Mouse (Mus musculus) embryonic facial prominence, embryonic 11.5 days (tissue): ENCODE results near the gene Mthfsd. TPM values are rescaled to one million over a fixed set of nuclear protein-coding genes. Genes with fewer than 3 reads are reported as not detected.
A peak's percentile ranks its signal among the peaks of the same experiment; 100 is the strongest.

Experiments used
- ATAC-seq: fragments of 200-750 bp; cut with Nextera tagmentation; replicated peaks from 2 replicates; pipeline ENCODE4 v1.8.0; 2017; ENCODE audit warnings: low read depth; ENCODE audit not compliant: insufficient number of reproducible peaks, low FRiP score, low TSS enrichment
- DNase-seq: peaks from one replicate; pipeline ENCODE4 v3.0.0-alpha.2; 2015; ENCODE audit warnings: low spot score
- H3K27ac ChIP-seq: fragments of 300-500 bp; sonication (generic); replicated peaks from 2 replicates; pipeline ENCODE4 v1.5.1; 2014; ENCODE audit warnings: mild to moderate bottlenecking, low read depth, low read length, control low read depth
- H3K27me3 ChIP-seq: fragments of 300-500 bp; sonication (generic); 2 replicates; pipeline ENCODE4 v1.6.1; 2014; ENCODE audit warnings: mild to moderate bottlenecking, low read length, moderate library complexity, mixed read lengths; ENCODE audit not compliant: control insufficient read depth, insufficient read depth
- H3K36me3 ChIP-seq: fragments of 300-500 bp; sonication (generic); replicated peaks from 2 replicates; pipeline ENCODE4 v1.6.1; 2014; ENCODE audit warnings: low read depth, mild to moderate bottlenecking, low read length, moderate library complexity, mixed read lengths; ENCODE audit not compliant: control insufficient read depth, insufficient read depth
- H3K4me1 ChIP-seq: fragments of 300-500 bp; sonication (generic); 2 replicates; pipeline ENCODE4 v1.6.1; 2014; ENCODE audit warnings: low read length, mixed read lengths; ENCODE audit not compliant: control insufficient read depth, insufficient read depth
- H3K4me2 ChIP-seq: fragments of 300-500 bp; sonication (generic); 2 replicates; pipeline ENCODE4 v1.6.1; 2014; ENCODE audit warnings: low read depth, mild to moderate bottlenecking, control low read depth, low read length, moderate library complexity
- H3K4me3 ChIP-seq: fragments of 300-500 bp; sonication (generic); 2 replicates; pipeline ENCODE4 v1.5.1; 2014; ENCODE audit warnings: low read depth, low read length, control low read depth
- H3K9ac ChIP-seq: fragments of 300-500 bp; sonication (generic); replicated peaks from 2 replicates; pipeline ENCODE4 v1.6.1; 2014; ENCODE audit warnings: mild to moderate bottlenecking, control low read depth, low read length
- H3K9me3 ChIP-seq: fragments of 300-500 bp; sonication (generic); replicated peaks from 2 replicates; pipeline ENCODE4 v1.6.1; 2016; ENCODE audit warnings: mild to moderate bottlenecking, low read length, inconsistent platforms, mixed read lengths; ENCODE audit not compliant: control insufficient read depth
- WGBS: fragments of 180-500 bp; shearing (Covaris S2); extraction: QIAGEN DNeasy Blood & Tissue Kit; methylation state at CpG from one replicate; pipeline ENCODE4 v1.1.7; 2014; 5-methylcytosine and 5-hydroxymethylcytosine counted together
- polyA plus RNA-seq: library from polyadenylated mRNA; unstranded; fragments of >200 nt; fragmentation: Nextera tagmentation; extraction: Ambion mirVana; gene quantifications from 2 replicates; pipeline ENCODE4 v1.2.1, GENCODE M21; 2014

The Mthfsd gene
- polyA plus RNA-seq, 1 experiment from 2014 or later = 50.0 TPM

- Histone ChIP-seq H3K9ac (peak within 1 kb of the TSS; percentile 65), H3K9me3 (no peaks in the 10 kb centered on the region), H3K27me3 (peaks cover 85% of the 10 kb centered on the region), H3K4me1 (peaks cover 13% of the 10 kb centered on the region), H3K27ac (peak within 1 kb of the TSS; percentile 66), H3K4me3 (peak within 1 kb of the TSS; percentile 58), H3K4me2 (peak within 1 kb of the TSS; percentile 97), H3K36me3 (no peaks in the 10 kb centered on the region)
- peak; percentile 71 for DNase-seq
- 0% methylated on average over 57 of the region's 83 CpGs for WGBS
- ATAC-seq = 0 out of 2 replicates have a peak, but pooled peaks have one; percentile 32
Observed at GRCm38 (mm10) chr8:121084210-121084951, 23.8 kb downstream of the Mthfsd start, which contains the start of gene Foxf1. Foxf1 (plus strand) TSS chr8:121084386.

GRCm38 (mm10) chr8:121083936-121084209, 24.3 kb downstream of the Mthfsd start:
- Histone ChIP-seq H3K27me3 (peaks cover 85% of the 10 kb centered on the region), H3K4me1 (peaks cover 9% of the 10 kb centered on the region), H3K9ac (peak overlapping the region; percentile 65), H3K4me3 (peak overlapping the region; percentile 58), H3K9me3 (no peaks in the 10 kb centered on the region), H3K4me2 (peak overlapping the region; percentile 97), H3K27ac (peak overlapping the region; percentile 66), H3K36me3 (no peaks in the 10 kb centered on the region)
- no peak for DNase-seq
- WGBS = 1% methylated on average over 14 of the region's 27 CpGs
- no peak for ATAC-seq

- DNase-seq (peak; percentile 81), ATAC-seq (peak; percentile 45; the same call in 1 of the 2 replicates)
- H3K4me3 ChIP-seq = peak overlapping the region; percentile 58
- H3K27ac ChIP-seq = peak overlapping the region; percentile 66
- H3K9ac ChIP-seq = peak overlapping the region; percentile 65
- H3K9me3 ChIP-seq = no peaks in the 10 kb centered on the region
- H3K4me2 ChIP-seq = peak overlapping the region; percentile 97
- WGBS = under 1% methylated on average over 87 of the region's 89 CpGs
- H3K4me1 ChIP-seq = peaks cover 9% of the 10 kb centered on the region
- no peaks in the 10 kb centered on the region for H3K36me3 ChIP-seq
- H3K27me3 ChIP-seq = peaks cover 86% of the 10 kb centered on the region
Observed at GRCm38 (mm10) chr8:121083093-121083935, 24.9 kb downstream of the Mthfsd start.

GRCm38 (mm10) chr8:121082218-121083092, 25.7 kb downstream of the Mthfsd start:
- DNase-seq = peak; percentile 54
- Histone ChIP-seq H3K4me3 (peak overlapping the region; percentile 58), H3K9me3 (no peaks in the 10 kb centered on the region), H3K9ac (peak overlapping the region; percentile 65), H3K36me3 (no peaks in the 10 kb centered on the region), H3K4me1 (peaks cover 9% of the 10 kb centered on the region), H3K27ac (peak overlapping the region; percentile 66; the same call in 1 of the 2 replicates), H3K27me3 (peaks cover 90% of the 10 kb centered on the region), H3K4me2 (peak overlapping the region; percentile 97)
- ATAC-seq = no peak
- WGBS = 1% methylated on average over 57 of the region's 57 CpGs

GRCm38 (mm10) chr8:121081398-121081797, 26.8 kb downstream of the Mthfsd start:
- H3K27ac ChIP-seq = no peak overlapping the region
- H3K27me3 ChIP-seq = peaks cover 92% of the 10 kb centered on the region
- peaks cover 9% of the 10 kb centered on the region for H3K4me1 ChIP-seq
- H3K4me2 ChIP-seq = peak overlapping the region; percentile 11; the same call in 1 of the 2 replicates
- peak overlapping the region; percentile 14; the same call in 1 of the 2 replicates for H3K9ac ChIP-seq
- peak overlapping the region; percentile 7; the same call in 1 of the 2 replicates for H3K4me3 ChIP-seq
- 3% methylated on average over 7 of the region's 7 CpGs for WGBS
- H3K36me3 ChIP-seq = no peaks in the 10 kb centered on the region
- DNase-seq (no peak), ATAC-seq (no peak)
- no peaks in the 10 kb centered on the region for H3K9me3 ChIP-seq

GRCm38 (mm10) chr8:121080361-121081090, 27.7 kb downstream of the Mthfsd start:
- H3K9me3 ChIP-seq = no peaks in the 10 kb centered on the region
- DNase-seq = peak; percentile 52
- no peaks in the 10 kb centered on the region for H3K36me3 ChIP-seq
- no peak overlapping the region for H3K27ac ChIP-seq
- WGBS = under 1% methylated on average over 49 of the region's 49 CpGs
- peak overlapping the region; percentile 37 for H3K9ac ChIP-seq
- peaks cover 91% of the 10 kb centered on the region for H3K27me3 ChIP-seq
- H3K4me3 ChIP-seq = peak overlapping the region; percentile 25
- no peak for ATAC-seq
- H3K4me2 ChIP-seq = peak overlapping the region; percentile 42
- H3K4me1 ChIP-seq = peaks cover 9% of the 10 kb centered on the region

GRCm38 (mm10) chr8:121079944-121080343, 28.2 kb downstream of the Mthfsd start:
- no peaks in the 10 kb centered on the region for H3K36me3 ChIP-seq
- no peaks in the 10 kb centered on the region for H3K9me3 ChIP-seq
- 3% methylated on average over 12 of the region's 12 CpGs for WGBS
- DNase-seq (peak; percentile 21), ATAC-seq (no peak)
- H3K9ac ChIP-seq = no peak overlapping the region; the same call in 1 of the 2 replicates
- H3K27ac ChIP-seq = no peak overlapping the region
- H3K4me1 ChIP-seq = peaks cover 9% of the 10 kb centered on the region
- no peak overlapping the region for H3K4me3 ChIP-seq
- peak overlapping the region; percentile 5 for H3K4me2 ChIP-seq
- H3K27me3 ChIP-seq = peaks cover 88% of the 10 kb centered on the region
